Mouse (Mus musculus): ENCODE measurements around the gene Polr2e. TPM values are rescaled to one million over a fixed set of nuclear protein-coding genes. Genes with fewer than 3 reads are reported as not detected.

The Polr2e gene
- polyA plus RNA-seq, 1 experiment from 2014 or later, result 308 TPM

DNA sequence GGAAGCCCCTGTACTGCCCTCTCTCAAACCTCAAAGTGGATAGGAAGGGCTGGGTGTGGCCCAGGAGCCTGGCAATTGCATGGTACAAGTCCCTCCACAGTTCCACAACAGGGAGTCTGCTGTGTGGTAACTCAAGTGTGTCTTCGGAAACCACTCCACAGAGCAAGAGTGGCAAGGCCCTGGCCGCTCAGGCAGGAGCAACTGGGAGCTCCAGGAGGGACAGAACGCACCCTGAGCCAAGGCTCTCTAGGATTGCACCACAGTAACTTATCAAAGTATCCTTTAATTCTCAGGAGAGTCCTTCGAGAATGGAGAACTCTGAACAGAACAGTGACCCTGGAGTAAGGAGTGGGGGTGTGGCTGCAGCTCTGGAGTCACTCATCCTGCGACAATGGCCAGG is 3.9 kb downstream of the Polr2e start:
- Histone ChIP-seq H3K4me1 (ENCODE audit: control insufficient read depth, insufficient read depth, low read length) (peaks cover 9% of the 10 kb centered on the region), H3K4me2 (ENCODE audit: low read depth, severe bottlenecking) (no peak overlapping the region), H3K4me3 (ENCODE audit: low read depth, low read length) (no peak overlapping the region), H3K36me3 (ENCODE audit: control insufficient read depth, insufficient read depth, low read length) (peaks cover 23% of the 10 kb centered on the region), H3K27ac (replicated peaks; ENCODE audit: low read depth, low read length) (no peak overlapping the region), H3K9me3 (ENCODE audit: control insufficient read depth, low read length) (no peaks in the 10 kb centered on the region), H3K9ac (ENCODE audit: low read length) (no peak overlapping the region), H3K27me3 (ENCODE audit: control insufficient read depth, insufficient read depth, low read length) (no peaks in the 10 kb centered on the region)
- 89% methylated on average over 5 of the region's 5 CpGs for WGBS
- ATAC-seq (ENCODE audit: insufficient number of reproducible peaks, low FRiP score, low TSS enrichment, low read depth), result no peak
- DNase-seq (ENCODE audit: low spot score), result no peak

DNA sequence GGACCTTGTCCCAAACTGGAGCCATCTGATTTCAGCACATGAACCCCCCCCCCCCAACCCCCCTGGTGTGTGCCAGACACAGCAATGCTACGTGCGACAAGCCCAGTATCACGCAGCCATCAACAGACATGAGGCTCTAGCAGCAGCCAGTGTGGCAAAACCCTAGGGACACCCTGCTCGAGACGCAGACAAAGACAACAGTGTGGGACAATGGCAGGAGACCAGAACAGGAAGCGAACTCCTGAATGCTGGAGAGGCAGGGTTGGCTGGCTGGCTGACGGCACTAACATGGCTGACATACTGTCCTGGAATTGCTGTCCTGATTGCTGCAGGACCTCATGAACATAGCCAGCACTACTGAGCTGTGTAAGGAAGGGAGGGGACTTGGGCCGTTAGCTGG is 4.4 kb downstream of the Polr2e start:
- Histone ChIP-seq H3K9me3 (ENCODE audit: control insufficient read depth, low read length) (no peaks in the 10 kb centered on the region), H3K36me3 (ENCODE audit: control insufficient read depth, insufficient read depth, low read length) (peaks cover 23% of the 10 kb centered on the region), H3K27ac (replicated peaks; ENCODE audit: low read depth, low read length) (no peak overlapping the region), H3K27me3 (ENCODE audit: control insufficient read depth, insufficient read depth, low read length) (no peaks in the 10 kb centered on the region), H3K4me3 (ENCODE audit: low read depth, low read length) (no peak overlapping the region), H3K4me1 (ENCODE audit: control insufficient read depth, insufficient read depth, low read length) (peaks cover 9% of the 10 kb centered on the region), H3K9ac (ENCODE audit: low read length) (no peak overlapping the region), H3K4me2 (ENCODE audit: low read depth, severe bottlenecking) (no peak overlapping the region)
- DNase-seq (ENCODE audit: low spot score) (no peak), ATAC-seq (ENCODE audit: insufficient number of reproducible peaks, low FRiP score, low TSS enrichment, low read depth) (no peak)
- 95% methylated on average over 8 of the region's 8 CpGs for WGBS

DNA sequence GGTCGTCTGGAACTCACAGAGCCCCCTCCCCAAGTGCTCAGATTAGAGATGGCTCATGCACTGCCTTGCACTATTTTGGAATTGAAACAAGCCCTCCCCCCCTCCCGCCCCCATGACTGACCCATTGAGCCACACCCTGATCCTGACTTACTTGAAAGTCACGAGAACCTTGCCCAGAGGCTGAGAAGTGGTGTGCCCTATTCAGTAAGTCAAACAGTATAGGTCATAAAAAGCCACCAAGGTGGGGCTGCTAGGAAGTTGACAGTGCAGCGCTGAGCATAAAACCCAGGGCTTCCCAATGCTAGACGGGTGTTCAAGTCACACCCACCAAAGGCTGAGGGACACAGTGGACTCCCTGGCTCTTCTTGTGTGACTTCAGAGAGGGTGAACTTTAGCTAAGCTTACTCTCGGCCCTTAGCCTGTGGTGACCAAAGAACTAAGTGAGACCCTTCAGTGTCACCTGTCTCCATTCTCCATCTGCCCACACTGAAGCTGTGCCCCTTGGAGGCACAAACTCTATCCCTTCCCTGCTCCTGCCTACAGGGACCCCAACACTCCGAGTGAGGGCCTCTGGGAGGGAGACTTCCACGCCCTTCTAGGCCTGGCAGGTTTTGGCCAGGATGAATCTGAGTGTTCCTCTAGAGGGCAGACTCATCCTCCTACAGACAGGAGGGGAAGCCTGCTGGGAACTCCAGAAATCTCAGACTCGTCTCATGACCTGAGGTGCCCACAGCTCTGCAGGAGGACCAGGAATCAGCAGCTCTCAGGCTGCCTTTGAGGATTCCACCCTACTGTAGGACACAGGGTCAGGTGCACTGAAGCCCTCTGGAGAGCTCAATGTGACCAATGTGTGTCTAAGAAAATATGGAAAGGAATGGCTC is 5.8 kb downstream of the Polr2e start:
- DNase-seq (ENCODE audit: low spot score) (peak; percentile 33), ATAC-seq (ENCODE audit: insufficient number of reproducible peaks, low FRiP score, low TSS enrichment, low read depth) (no peak)
- H3K27ac ChIP-seq (replicated peaks; ENCODE audit: low read depth, low read length), result no peak overlapping the region
- no peaks in the 10 kb centered on the region for H3K27me3 ChIP-seq (ENCODE audit: control insufficient read depth, insufficient read depth, low read length)
- peaks cover 9% of the 10 kb centered on the region for H3K4me1 ChIP-seq (ENCODE audit: control insufficient read depth, insufficient read depth, low read length)
- H3K9me3 ChIP-seq (ENCODE audit: control insufficient read depth, low read length), result no peaks in the 10 kb centered on the region
- 46% methylated on average over 9 of the region's 9 CpGs for WGBS
- no peak overlapping the region for H3K9ac ChIP-seq (ENCODE audit: low read length)
- H3K36me3 ChIP-seq (ENCODE audit: control insufficient read depth, insufficient read depth, low read length), result peaks cover 24% of the 10 kb centered on the region
- H3K4me2 ChIP-seq (ENCODE audit: low read depth, severe bottlenecking), result no peak overlapping the region
- H3K4me3 ChIP-seq (ENCODE audit: low read depth, low read length), result no peak overlapping the region

- no peak overlapping the region for H3K27ac ChIP-seq (replicated peaks; ENCODE audit: low read depth, low read length)
- H3K4me1 ChIP-seq (ENCODE audit: control insufficient read depth, insufficient read depth, low read length), result peaks cover under 1% of the 10 kb centered on the region
- H3K4me3 ChIP-seq (ENCODE audit: low read depth, low read length), result no peak overlapping the region
- H3K36me3 ChIP-seq (ENCODE audit: control insufficient read depth, insufficient read depth, low read length), result peaks cover 24% of the 10 kb centered on the region
- H3K9me3 ChIP-seq (ENCODE audit: control insufficient read depth, low read length), result no peaks in the 10 kb centered on the region
- 68% methylated on average over 5 of the region's 5 CpGs for WGBS
- ATAC-seq (ENCODE audit: insufficient number of reproducible peaks, low FRiP score, low TSS enrichment, low read depth) (no peak), DNase-seq (ENCODE audit: low spot score) (no peak)
- no peak overlapping the region; the same call in 1 of the 2 replicates for H3K4me2 ChIP-seq (ENCODE audit: low read depth, severe bottlenecking)
- no peak overlapping the region for H3K9ac ChIP-seq (ENCODE audit: low read length)
- no peaks in the 10 kb centered on the region for H3K27me3 ChIP-seq (ENCODE audit: control insufficient read depth, insufficient read depth, low read length)
Measured at GRCm38 (mm10) chr10:80032799-80033480, 6.7 kb downstream of the Polr2e start.

DNA sequence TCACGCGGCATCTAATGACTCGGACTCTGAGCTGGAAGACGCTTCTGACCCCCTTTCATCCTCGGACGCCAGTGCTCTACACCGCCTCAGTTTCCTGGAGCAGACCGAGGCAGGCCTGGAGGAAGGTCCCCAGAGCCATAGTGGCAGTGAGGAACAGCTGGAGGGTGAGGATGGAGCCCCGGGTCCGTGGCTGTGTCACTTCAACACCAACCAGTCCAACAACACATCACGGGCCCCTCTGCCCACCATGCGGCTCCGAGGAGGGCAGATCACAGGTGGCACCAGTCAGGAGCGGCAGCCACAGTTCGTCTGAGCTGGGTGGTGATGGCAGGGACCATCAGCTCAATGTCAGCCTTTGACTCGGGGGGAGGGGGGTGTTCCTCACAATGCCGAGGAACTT is 8.9 kb downstream of the Polr2e start:
- no peak overlapping the region for H3K27ac ChIP-seq (replicated peaks; ENCODE audit: low read depth, low read length)
- no peaks in the 10 kb centered on the region for H3K9me3 ChIP-seq (ENCODE audit: control insufficient read depth, low read length)

DNA sequence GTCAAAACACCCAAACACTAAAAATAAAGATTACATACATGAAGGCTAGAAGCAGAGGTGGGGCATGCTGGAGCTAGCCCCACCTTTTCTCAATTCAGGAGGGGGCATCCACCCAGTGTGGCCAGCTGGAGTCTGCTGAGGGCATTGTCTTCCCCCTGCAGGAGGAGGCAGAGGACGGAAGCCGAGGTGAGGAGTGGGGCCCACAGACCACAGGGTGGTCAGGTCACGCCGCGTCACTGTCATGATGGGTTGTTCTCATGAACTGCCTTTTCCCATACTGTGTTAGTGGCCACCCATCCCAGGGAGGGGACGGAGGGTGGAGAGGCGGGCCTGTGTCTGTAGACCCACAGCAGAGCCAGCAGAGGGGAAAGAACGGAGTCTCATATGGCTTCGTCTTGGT is 9.4 kb downstream of the Polr2e start:
- peaks cover 5% of the 10 kb centered on the region; the same call in 1 of the 2 replicates for H3K36me3 ChIP-seq (ENCODE audit: control insufficient read depth, insufficient read depth, low read length)
- H3K27ac ChIP-seq (replicated peaks; ENCODE audit: low read depth, low read length), result no peak overlapping the region
- no peak for ATAC-seq (ENCODE audit: insufficient number of reproducible peaks, low FRiP score, low TSS enrichment, low read depth)
- DNase-seq (ENCODE audit: low spot score), result no peak
- no peaks in the 10 kb centered on the region for H3K4me1 ChIP-seq (ENCODE audit: control insufficient read depth, insufficient read depth, low read length)
- no peak overlapping the region for H3K9ac ChIP-seq (ENCODE audit: low read length)
- no peak overlapping the region for H3K4me2 ChIP-seq (ENCODE audit: low read depth, severe bottlenecking)
- H3K27me3 ChIP-seq (ENCODE audit: control insufficient read depth, insufficient read depth, low read length), result no peaks in the 10 kb centered on the region
- no peak overlapping the region for H3K4me3 ChIP-seq (ENCODE audit: low read depth, low read length)
- 90% methylated on average over 9 of the region's 9 CpGs for WGBS
- H3K9me3 ChIP-seq (ENCODE audit: control insufficient read depth, low read length), result no peaks in the 10 kb centered on the region

More for the DNA sequence above, 8.9 kb downstream of the Polr2e start:
- Histone ChIP-seq H3K4me2 (ENCODE audit: low read depth, severe bottlenecking) (no peak overlapping the region), H3K9ac (ENCODE audit: low read length) (no peak overlapping the region), H3K36me3 (ENCODE audit: control insufficient read depth, insufficient read depth, low read length) (peaks cover 7% of the 10 kb centered on the region; the same call in 1 of the 2 replicates), H3K27me3 (ENCODE audit: control insufficient read depth, insufficient read depth, low read length) (no peaks in the 10 kb centered on the region), H3K4me1 (ENCODE audit: control insufficient read depth, insufficient read depth, low read length) (no peaks in the 10 kb centered on the region), H3K4me3 (ENCODE audit: low read depth, low read length) (no peak overlapping the region)
- DNase-seq (ENCODE audit: low spot score) (no peak), ATAC-seq (ENCODE audit: insufficient number of reproducible peaks, low FRiP score, low TSS enrichment, low read depth) (no peak)
- 89% methylated on average over 17 of the region's 17 CpGs for WGBS

GRCm38 (mm10) chr10:80028521-80028846 is 11.1 kb downstream of the Polr2e start:
- Histone ChIP-seq H3K36me3 (ENCODE audit: control insufficient read depth, insufficient read depth, low read length) (peaks cover 4% of the 10 kb centered on the region; the same call in 1 of the 2 replicates), H3K27me3 (ENCODE audit: control insufficient read depth, insufficient read depth, low read length) (no peaks in the 10 kb centered on the region), H3K4me2 (ENCODE audit: low read depth, severe bottlenecking) (no peak overlapping the region), H3K4me1 (ENCODE audit: control insufficient read depth, insufficient read depth, low read length) (no peaks in the 10 kb centered on the region), H3K9ac (ENCODE audit: low read length) (no peak overlapping the region), H3K27ac (replicated peaks; ENCODE audit: low read depth, low read length) (no peak overlapping the region), H3K4me3 (ENCODE audit: low read depth, low read length) (no peak overlapping the region), H3K9me3 (ENCODE audit: control insufficient read depth, low read length) (no peaks in the 10 kb centered on the region)
- DNase-seq (ENCODE audit: low spot score) (no peak), ATAC-seq (ENCODE audit: insufficient number of reproducible peaks, low FRiP score, low TSS enrichment, low read depth) (no peak)
- 93% methylated on average over 13 of the region's 13 CpGs for WGBS

- H3K27ac ChIP-seq (replicated peaks; ENCODE audit: low read depth, low read length), result no peak overlapping the region
- H3K9me3 ChIP-seq (ENCODE audit: control insufficient read depth, low read length), result no peaks in the 10 kb centered on the region
- no peak overlapping the region for H3K4me2 ChIP-seq (ENCODE audit: low read depth, severe bottlenecking)
- no peak overlapping the region for H3K4me3 ChIP-seq (ENCODE audit: low read depth, low read length)
- 71% methylated on average over 20 of the region's 20 CpGs for WGBS
- H3K4me1 ChIP-seq (ENCODE audit: control insufficient read depth, insufficient read depth, low read length), result no peaks in the 10 kb centered on the region
- DNase-seq (ENCODE audit: low spot score) (no peak), ATAC-seq (ENCODE audit: insufficient number of reproducible peaks, low FRiP score, low TSS enrichment, low read depth) (no peak)
- no peak overlapping the region for H3K9ac ChIP-seq (ENCODE audit: low read length)
- no peaks in the 10 kb centered on the region for H3K27me3 ChIP-seq (ENCODE audit: control insufficient read depth, insufficient read depth, low read length)
- peaks cover 4% of the 10 kb centered on the region; the same call in 1 of the 2 replicates for H3K36me3 ChIP-seq (ENCODE audit: control insufficient read depth, insufficient read depth, low read length)
Measured at GRCm38 (mm10) chr10:80027681-80028520, 11.7 kb downstream of the Polr2e start.
